9 mouse cellular contexts compared by ENCODE assay signal in genomic region chr11:120572417-120572751, GRCm38 (mm10). TPM values are rescaled to one million over a fixed set of nuclear protein-coding genes. Genes with fewer than 3 reads are reported as not detected.
A peak's percentile ranks its signal among the peaks of the same experiment; 100 is the strongest.
DNase-seq lines count a peak whose midpoint lies in the region; ATAC-seq and TF ChIP-seq lines count a peak whose summit lies in the region.
"Had no signal": no experiment of that assay in that cellular context is flagged by ENCODE, and none has a peak within 500 bp of the region (broad histone marks: within the 10 kb centered on the region; RNA-seq: fewer than 3 reads in every experiment).

No protein-coding gene starts in this region.

- peak overlapping the region; percentile 81 for H3K27ac ChIP-seq in heart, postnatal 0 days (ENCODE audit: low read depth)
- peak overlapping the region; percentile 70 for H3K27ac ChIP-seq in MEL (ENCODE audit: control insufficient read depth, low read depth, low read length)
- peak overlapping the region; percentile 89 for H3K27ac ChIP-seq in hindbrain, embryonic 11.5 days (ENCODE audit: low read depth, low read length)
- H3K27ac ChIP-seq in midbrain, embryonic 10.5 days (replicated peaks): peak overlapping the region; percentile 97

- peak; percentile 7 for ATAC-seq in heart, postnatal 0 days (ENCODE audit: insufficient read depth, low read depth)
- peak; percentile 33 for ATAC-seq in hindbrain, embryonic 11.5 days (ENCODE audit: low FRiP score)
- ATAC-seq in monocyte, adult 5-6 weeks (replicated peaks; ENCODE audit: insufficient number of reproducible peaks, low FRiP score, low TSS enrichment, poor library complexity, severe bottlenecking): no peak

- H3K9ac ChIP-seq in heart, postnatal 0 days (replicated peaks; ENCODE audit: low read depth, low read length): peak overlapping the region; percentile 90
- peak overlapping the region; percentile 81 for H3K9ac ChIP-seq in MEL (ENCODE audit: control insufficient read depth, low read depth, low read length, poor library complexity, severe bottlenecking)
- H3K9ac ChIP-seq in hindbrain, embryonic 11.5 days (ENCODE audit: low read depth, low read length): peak overlapping the region; percentile 96

- no peak for TF ChIP-seq EP300 in heart, postnatal 0 days (IDR thresholded peaks at IDR 0.05; ENCODE audit: low read depth)
- no peak for TF ChIP-seq EP300 in MEL (IDR thresholded peaks at IDR 0.05; ENCODE audit: low read depth in 1 of 2, low read length in 2 of 2)

- under 1% methylated on average over 22 of the region's 24 CpGs for WGBS in heart, postnatal 0 days
- 0% methylated on average over 22 of the region's 24 CpGs for WGBS in hindbrain, embryonic 11.5 days
- WGBS in midbrain, embryonic 10.5 days: 0% methylated on average over 24 of the region's 24 CpGs

- H3K4me2 ChIP-seq in heart, postnatal 0 days (ENCODE audit: low read depth, low read length): peak overlapping the region; percentile 67
- peak overlapping the region; percentile 86 for H3K4me2 ChIP-seq in hindbrain, embryonic 11.5 days (replicated peaks; ENCODE audit: low read depth, low read length)

- TF ChIP-seq CTCF in heart, postnatal 0 days (IDR thresholded peaks at IDR 0.05; ENCODE audit: low read depth): no peak
- no peak for TF ChIP-seq CTCF in MEL (IDR thresholded peaks at IDR 0.05 in 2 of 3, conservative IDR thresholded peaks at IDR 0.05 in 1 of 3; ENCODE audit: control insufficient read depth in 1 of 3, insufficient read depth in 1 of 3, low read depth in 2 of 3, low read length in 3 of 3, poor library complexity in 1 of 3, severe bottlenecking in 1 of 3)

- no peaks in the 10 kb centered on the region for H3K27me3 ChIP-seq in heart, postnatal 0 days (ENCODE audit: control insufficient read depth, insufficient read depth, low read length)
- no peaks in the 10 kb centered on the region for H3K27me3 ChIP-seq in MEL (ENCODE audit: control insufficient read depth in 1 of 2, insufficient read depth in 2 of 2, low read length in 2 of 2)
- no peaks in the 10 kb centered on the region for H3K27me3 ChIP-seq in hindbrain, embryonic 11.5 days (ENCODE audit: control insufficient read depth, insufficient read depth, low read length)
- H3K27me3 ChIP-seq in midbrain, embryonic 10.5 days (ENCODE audit: low read depth, poor library complexity, severe bottlenecking): no peaks in the 10 kb centered on the region

- no peak for TF ChIP-seq RAD21 in MEL (IDR thresholded peaks at IDR 0.05; ENCODE audit: low read depth, low read length)

- H3K79me2 ChIP-seq in MEL (ENCODE audit: control insufficient read depth, insufficient read depth, low read length, poor library complexity): peaks cover 44% of the 10 kb centered on the region

- H3K9me3 ChIP-seq in heart, postnatal 0 days (replicated peaks; ENCODE audit: control insufficient read depth, low read length): no peaks in the 10 kb centered on the region
- no peaks in the 10 kb centered on the region for H3K9me3 ChIP-seq in MEL (replicated peaks; ENCODE audit: insufficient read depth, low read length)
- no peaks in the 10 kb centered on the region for H3K9me3 ChIP-seq in hindbrain, embryonic 11.5 days (ENCODE audit: control insufficient read depth, low read length)
- H3K9me3 ChIP-seq in midbrain, embryonic 10.5 days (replicated peaks): no peaks in the 10 kb centered on the region

- peaks cover 26% of the 10 kb centered on the region for H3K4me1 ChIP-seq in heart, postnatal 0 days (ENCODE audit: control insufficient read depth, insufficient read depth)
- peaks cover 5 to 16% of the 10 kb centered on the region in 2 experiments for H3K4me1 ChIP-seq in MEL (ENCODE audit: control insufficient read depth in 1 of 2, insufficient read depth in 2 of 2, low read length in 2 of 2)
- H3K4me1 ChIP-seq in hindbrain, embryonic 11.5 days (replicated peaks; ENCODE audit: control insufficient read depth, insufficient read depth, low read length): peaks cover 14% of the 10 kb centered on the region; the same call in 1 of the 2 replicates
- peaks cover 26% of the 10 kb centered on the region for H3K4me1 ChIP-seq in midbrain, embryonic 10.5 days

- intact Hi-C loops in heart, postnatal 10 days (cut with DNase I): loop anchor here (2.0 kb wide), 1 partner anchor 54 kb away; no protein-coding TSS in a partner anchor

- no peak for TF ChIP-seq POLR2A in MEL (IDR thresholded peaks at IDR 0.05; ENCODE audit: control insufficient read depth in 1 of 2, insufficient read depth in 1 of 2, low read depth in 1 of 2, low read length in 2 of 2, poor library complexity in 1 of 2)

- DNase-seq in heart, postnatal 0 days (ENCODE audit: low spot score): no peak
- no peak for DNase-seq in heart, postnatal 10 days
- DNase-seq in MEL (ENCODE audit: low read depth, low spot score): no peak
- no peak for DNase-seq in hindbrain, embryonic 11.5 days (ENCODE audit: low spot score)
- no peak for DNase-seq in midbrain, embryonic 10.5 days (ENCODE audit: low spot score)
- DNase-seq in cerebellum, adult 9-10 months: no peak
- DNase-seq in ovary, adult 18-20 months (ENCODE audit: low spot score): no peak

- H3K4me3 ChIP-seq in heart, postnatal 0 days (ENCODE audit: low read depth, low read length): peak overlapping the region; percentile 82
- peak overlapping the region; percentile 85 to 94 for H3K4me3 ChIP-seq in MEL (ENCODE audit: control insufficient read depth in 1 of 2, insufficient read depth in 1 of 2, low read depth in 2 of 2, low read length in 2 of 2)
- peak overlapping the region; percentile 99 for H3K4me3 ChIP-seq in hindbrain, embryonic 11.5 days (ENCODE audit: low read depth, low read length)
- peak overlapping the region; percentile 87 for H3K4me3 ChIP-seq in midbrain, embryonic 10.5 days

- H3K36me3 ChIP-seq in heart, postnatal 0 days (replicated peaks; ENCODE audit: control insufficient read depth, insufficient read depth, low read length): peaks cover 37% of the 10 kb centered on the region
- peaks cover 15 to 28% of the 10 kb centered on the region in 2 experiments for H3K36me3 ChIP-seq in MEL (ENCODE audit: control insufficient read depth in 1 of 2, insufficient read depth in 2 of 2, low read length in 2 of 2)
- peaks cover 12% of the 10 kb centered on the region for H3K36me3 ChIP-seq in hindbrain, embryonic 11.5 days (ENCODE audit: control insufficient read depth, insufficient read depth, low read length)
- H3K36me3 ChIP-seq in midbrain, embryonic 10.5 days: peaks cover 54% of the 10 kb centered on the region

RNA-seq across cellular contexts. Expression of gene P4hb, which starts 0.7 kb away (rescaled TPM):
- total RNA-seq in heart, postnatal 0 days (2014; rRNA removed; ENCODE audit: low replicate concordance): 232 and 241 TPM in 2 replicates
- polyA plus RNA-seq in heart, postnatal 0 days (2015; fragmentation: Nextera tagmentation; extraction: Ambion mirVana): 261 and 268 TPM in 2 replicates
- total RNA-seq in heart, postnatal 10 days (2021): 100 to 1,000 TPM; 306 to 311 TPM
- 625 and 639 TPM in 2 replicates for total RNA-seq in MEL (2012; rRNA removed)
- polyA plus RNA-seq in MEL (2012; ENCODE audit: insufficient read depth in 1 of 2, insufficient read length in 2 of 2, low read depth in 1 of 2, low replicate concordance in 2 of 2, missing spikeins in 1 of 2): 1,000 to 10,000 TPM in 1 of 2 experiments, 100 to 1,000 TPM in 1; 563 to 1,152 TPM
- polyA plus RNA-seq in hindbrain, embryonic 11.5 days (2014; fragmentation: Nextera tagmentation; extraction: Ambion mirVana): 504 and 527 TPM in 2 replicates
- polyA plus RNA-seq in midbrain, embryonic 10.5 days (2016; fragmentation: Nextera tagmentation; extraction: Ambion mirVana): 534 and 562 TPM in 2 replicates
- total RNA-seq in monocyte, adult 5-6 weeks (2017): 331 to 434 TPM (median 349 TPM) in 3 replicates

RNA-seq across cellular contexts. Expression of gene Arhgdia, which starts 9.0 kb away (rescaled TPM):
- total RNA-seq in heart, postnatal 0 days (2014; rRNA removed; ENCODE audit: low replicate concordance): 204 and 231 TPM in 2 replicates
- polyA plus RNA-seq in heart, postnatal 0 days (2015; fragmentation: Nextera tagmentation; extraction: Ambion mirVana): 239 and 245 TPM in 2 replicates
- total RNA-seq in heart, postnatal 10 days (2021): 100 to 1,000 TPM; 236 to 257 TPM
- total RNA-seq in MEL (2012; rRNA removed): 364 and 367 TPM in 2 replicates
- 100 to 1,000 TPM; 601 to 821 TPM for polyA plus RNA-seq in MEL (2012; ENCODE audit: insufficient read depth in 1 of 2, insufficient read length in 2 of 2, low read depth in 1 of 2, low replicate concordance in 2 of 2, missing spikeins in 1 of 2)
- polyA plus RNA-seq in hindbrain, embryonic 11.5 days (2014; fragmentation: Nextera tagmentation; extraction: Ambion mirVana): 576 and 591 TPM in 2 replicates
- 743 and 777 TPM in 2 replicates for polyA plus RNA-seq in midbrain, embryonic 10.5 days (2016; fragmentation: Nextera tagmentation; extraction: Ambion mirVana)
- total RNA-seq in monocyte, adult 5-6 weeks (2017): 163 to 262 TPM (median 173 TPM) in 3 replicates

RNA-seq across cellular contexts. Expression of gene Ppp1r27, which starts 21.5 kb away (rescaled TPM):
- not detected in 2 replicates for total RNA-seq in heart, postnatal 0 days (2014; rRNA removed; ENCODE audit: low replicate concordance)
- polyA plus RNA-seq in heart, postnatal 0 days (2015; fragmentation: Nextera tagmentation; extraction: Ambion mirVana): 0.20 TPM in 1 of 2 replicates, not detected in the other
- under 1 TPM in 1 of 2 experiments, not detected in 1; 0.60 TPM for total RNA-seq in heart, postnatal 10 days (2021)
- not detected in 2 replicates for total RNA-seq in MEL (2012; rRNA removed)
- not detected for polyA plus RNA-seq in MEL (2012; ENCODE audit: insufficient read depth in 1 of 2, insufficient read length in 2 of 2, low read depth in 1 of 2, low replicate concordance in 2 of 2, missing spikeins in 1 of 2)
- polyA plus RNA-seq in hindbrain, embryonic 11.5 days (2014; fragmentation: Nextera tagmentation; extraction: Ambion mirVana): not detected in 2 replicates
- not detected in 2 replicates for polyA plus RNA-seq in midbrain, embryonic 10.5 days (2016; fragmentation: Nextera tagmentation; extraction: Ambion mirVana)
- total RNA-seq in monocyte, adult 5-6 weeks (2017): not detected in 3 replicates
- total RNA-seq: megakaryocyte-erythroid progenitor cell, adult 5-6 weeks had no signal

RNA-seq across cellular contexts. Expression of gene Mcrip1, which starts 22.9 kb away (rescaled TPM):
- 66.9 and 93.5 TPM in 2 replicates for total RNA-seq in heart, postnatal 0 days (2014; rRNA removed; ENCODE audit: low replicate concordance)
- 136 and 138 TPM in 2 replicates for polyA plus RNA-seq in heart, postnatal 0 days (2015; fragmentation: Nextera tagmentation; extraction: Ambion mirVana)
- 10 to 100 TPM; 70.5 to 72.7 TPM for total RNA-seq in heart, postnatal 10 days (2021)
- 27.2 and 36.6 TPM in 2 replicates for total RNA-seq in MEL (2012; rRNA removed)
- polyA plus RNA-seq in MEL (2012; ENCODE audit: insufficient read depth in 1 of 2, insufficient read length in 2 of 2, low read depth in 1 of 2, low replicate concordance in 2 of 2, missing spikeins in 1 of 2): 10 to 100 TPM in 1 of 2 experiments, not detected in 1; 83.5 TPM
- 245 and 256 TPM in 2 replicates for polyA plus RNA-seq in hindbrain, embryonic 11.5 days (2014; fragmentation: Nextera tagmentation; extraction: Ambion mirVana)
- 226 and 238 TPM in 2 replicates for polyA plus RNA-seq in midbrain, embryonic 10.5 days (2016; fragmentation: Nextera tagmentation; extraction: Ambion mirVana)
- total RNA-seq in monocyte, adult 5-6 weeks (2017): 13.8 to 21.9 TPM (median 16.9 TPM) in 3 replicates

RNA-seq across cellular contexts. Expression of gene Alyref, which starts 25.8 kb away (rescaled TPM):
- total RNA-seq in heart, postnatal 0 days (2014; rRNA removed; ENCODE audit: low replicate concordance): 104 and 132 TPM in 2 replicates
- polyA plus RNA-seq in heart, postnatal 0 days (2015; fragmentation: Nextera tagmentation; extraction: Ambion mirVana): 147 and 155 TPM in 2 replicates
- 10 to 100 TPM; 86.1 to 88.3 TPM for total RNA-seq in heart, postnatal 10 days (2021)
- 1,072 and 1,078 TPM in 2 replicates for total RNA-seq in MEL (2012; rRNA removed)
- 100 to 1,000 TPM in 1 of 2 experiments, not detected in 1; 600 TPM for polyA plus RNA-seq in MEL (2012; ENCODE audit: insufficient read depth in 1 of 2, insufficient read length in 2 of 2, low read depth in 1 of 2, low replicate concordance in 2 of 2, missing spikeins in 1 of 2)
- 686 and 764 TPM in 2 replicates for polyA plus RNA-seq in hindbrain, embryonic 11.5 days (2014; fragmentation: Nextera tagmentation; extraction: Ambion mirVana)
- 605 and 647 TPM in 2 replicates for polyA plus RNA-seq in midbrain, embryonic 10.5 days (2016; fragmentation: Nextera tagmentation; extraction: Ambion mirVana)
- 78.4 to 113 TPM (median 112 TPM) in 3 replicates for total RNA-seq in monocyte, adult 5-6 weeks (2017)
